Mouse (Mus musculus): ENCODE measurements around the gene Arf3.

Gene Arf3

GRCm38 (mm10) chr15:98722191-98722590 is 40.8 kb downstream of the Arf3 start:
- DNase-seq (ENCODE audit: low spot score) = no peak

GRCm38 (mm10) chr15:98717301-98717700 is 45.7 kb downstream of the Arf3 start:
- no peak for DNase-seq (ENCODE audit: low spot score)

DNA sequence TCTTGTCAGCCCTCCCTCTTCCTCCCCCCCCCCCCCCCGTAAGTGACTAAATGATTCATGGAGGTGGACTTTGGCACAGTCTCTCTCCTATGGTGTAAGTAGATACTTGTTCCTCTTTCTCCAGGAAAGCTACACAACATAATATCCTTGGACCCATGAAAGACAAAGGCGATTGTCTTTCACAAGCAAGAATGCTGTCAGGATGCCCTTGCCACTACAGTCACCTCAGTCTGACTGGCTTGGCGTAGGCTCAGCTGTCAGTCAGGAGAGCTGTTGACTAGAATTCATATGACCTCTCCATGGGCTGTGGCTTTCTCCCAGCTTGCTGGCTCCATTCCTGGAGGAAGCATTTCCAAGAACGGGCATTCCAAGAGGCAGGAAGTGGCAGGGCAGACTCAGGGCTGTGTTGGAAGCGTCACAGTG is 48.8 kb downstream of the Arf3 start:
- no peak for DNase-seq (ENCODE audit: low spot score)

DNA sequence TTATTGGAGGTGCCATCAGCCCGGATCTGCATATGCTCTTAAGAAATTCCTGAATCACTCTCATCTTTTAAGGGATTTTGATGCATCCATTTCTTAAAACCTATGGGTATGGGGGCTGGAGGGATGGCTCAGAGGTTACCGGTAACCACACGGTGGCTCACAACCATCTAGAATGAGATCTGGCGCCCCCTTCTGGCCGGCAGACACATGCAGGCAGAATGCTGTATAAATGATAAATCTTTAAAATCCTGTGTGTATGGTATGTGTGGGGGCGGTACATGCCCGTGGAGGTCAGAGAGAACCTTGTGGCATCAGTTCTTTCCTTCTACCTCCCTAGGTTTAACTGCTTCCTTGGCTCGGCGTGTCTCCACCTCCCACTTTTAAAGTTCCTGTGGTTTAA is 52.6 kb downstream of the Arf3 start:
- peak; percentile 71 for DNase-seq (ENCODE audit: low spot score)

- DNase-seq (ENCODE audit: low spot score) = peak; percentile 71
Measured at GRCm38 (mm10) chr15:98707766-98708372, 55.1 kb downstream of the Arf3 start, which contains the start of gene Ccdc65. Gene Ccdc65 (plus strand): TSS chr15:98708207.

GRCm38 (mm10) chr15:98704312-98704711 is 58.7 kb downstream of the Arf3 start:
- DNase-seq (ENCODE audit: low spot score) = no peak

DNA sequence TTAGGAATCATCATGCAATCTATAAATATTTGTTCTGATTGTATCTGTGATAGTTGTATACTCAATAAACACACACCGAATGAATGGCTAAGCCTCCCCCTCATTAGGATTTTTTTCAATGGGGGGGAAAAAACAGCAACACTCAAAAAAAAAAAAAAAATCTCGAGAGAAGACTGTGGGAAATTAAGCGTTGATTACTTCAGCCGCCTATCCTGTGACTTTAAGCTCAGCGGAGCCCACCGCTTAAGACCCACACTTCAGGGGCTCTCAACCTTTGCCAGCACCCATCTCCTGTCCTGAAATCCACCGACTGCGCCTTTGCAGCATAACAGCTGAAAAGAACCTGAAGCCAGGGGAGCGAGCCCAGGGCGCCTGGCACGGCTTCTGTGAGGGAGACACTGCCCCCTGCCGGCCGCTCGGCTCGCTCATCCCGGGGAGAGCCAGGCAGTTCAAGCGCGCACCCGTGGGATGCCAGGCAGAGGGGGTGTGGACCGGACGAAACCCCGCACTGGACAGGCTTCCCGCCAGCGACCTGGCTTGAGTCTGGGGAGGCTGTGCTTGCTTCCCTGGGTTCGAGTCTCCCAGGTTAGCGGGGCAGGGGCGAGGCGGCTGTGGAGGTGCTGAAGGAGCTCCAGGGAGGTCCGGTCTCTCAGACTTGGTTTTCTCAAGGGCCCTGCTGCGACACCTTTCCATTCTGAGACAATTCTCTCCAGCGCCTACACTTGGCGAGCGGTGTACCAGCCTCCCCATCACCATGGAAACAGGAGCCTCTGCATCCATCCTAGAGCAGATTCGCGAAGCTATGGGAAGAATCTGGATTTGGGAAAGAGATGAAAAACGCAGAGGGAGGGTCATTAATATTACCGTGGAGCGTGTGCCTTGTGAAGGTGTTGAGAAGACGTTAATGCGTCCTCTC is 63.6 kb downstream of the Arf3 start:
- peak; percentile 79 for DNase-seq (ENCODE audit: low spot score)

- DNase-seq (ENCODE audit: low spot score) = no peak
Measured at GRCm38 (mm10) chr15:98696216-98696615, 66.8 kb downstream of the Arf3 start.

DNA sequence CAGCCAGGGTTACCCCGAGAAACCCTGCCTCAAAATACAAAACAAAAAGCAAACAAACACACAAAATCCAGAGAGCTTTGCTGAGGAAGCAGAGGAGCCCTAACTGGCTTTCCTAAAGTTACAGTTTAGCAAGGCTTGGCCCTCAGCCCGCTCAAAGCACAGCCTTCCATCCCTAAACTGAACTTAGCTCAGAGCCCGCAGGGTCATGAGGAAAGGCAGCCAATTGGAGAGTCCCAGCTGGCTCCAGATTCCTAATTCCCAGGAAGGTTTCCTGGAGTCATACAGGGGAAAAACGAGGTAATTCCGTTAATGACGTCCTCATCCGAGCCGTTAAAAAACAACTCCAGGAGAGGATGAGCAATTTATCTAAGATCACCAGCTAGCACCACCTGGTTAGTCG is 67.3 kb downstream of the Arf3 start:
- DNase-seq (ENCODE audit: low spot score) = no peak

- no peak for DNase-seq (ENCODE audit: low spot score)
Measured at GRCm38 (mm10) chr15:98692171-98692715, 70.8 kb downstream of the Arf3 start.

GRCm38 (mm10) chr15:98691486-98692147 is 71.4 kb downstream of the Arf3 start:
- DNase-seq (ENCODE audit: low spot score) = no peak

DNA sequence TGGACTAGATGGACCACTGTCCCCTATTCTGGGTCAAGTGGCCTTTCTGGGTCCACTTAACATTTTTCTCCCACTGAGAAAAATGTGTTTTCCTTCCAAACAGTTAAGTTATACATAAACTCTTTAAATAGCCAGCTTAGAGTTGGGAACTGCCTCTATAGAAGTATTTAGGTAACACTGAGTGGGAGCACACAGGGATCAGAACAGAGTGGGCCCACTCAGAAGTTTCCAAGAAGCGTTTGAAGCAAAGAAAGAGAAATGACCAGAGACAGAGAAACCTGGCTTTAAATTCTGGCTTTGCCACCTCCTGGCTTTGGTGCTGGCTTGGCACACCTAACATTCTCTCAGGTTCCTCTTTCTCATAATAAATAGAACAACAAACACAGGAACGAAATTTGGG is 73.3 kb downstream of the Arf3 start:
- no peak for DNase-seq (ENCODE audit: low spot score)
